Mouse (Mus musculus): ENCODE measurements around the gene Olfr862. TPM values are rescaled to one million over a fixed set of nuclear protein-coding genes. Genes with fewer than 3 reads are reported as not detected.

The Olfr862 gene
- not detected for total RNA-seq (2021)

- intact Hi-C loops (cut with DNase I): no loop called here
Observed at GRCm38 (mm10) chr9:19887904-19888303, at the start of gene Olfr862. Olfr862 (minus strand) TSS chr9:19888004.

GRCm38 (mm10) chr9:19916565-19916964, 28.8 kb upstream of the Olfr862 start, which contains the start of gene Olfr77:
Olfr77 (plus strand) TSS chr9:19916865.
- DNase-seq (ENCODE audit: low spot score in 2 of 2): no peak
- intact Hi-C loops (cut with DNase I): no loop called here

More at GRCm38 (mm10) chr9:19887904-19888303, at the start of gene Olfr862:
- DNase-seq (ENCODE audit: low spot score in 2 of 2): no peak

DNA sequence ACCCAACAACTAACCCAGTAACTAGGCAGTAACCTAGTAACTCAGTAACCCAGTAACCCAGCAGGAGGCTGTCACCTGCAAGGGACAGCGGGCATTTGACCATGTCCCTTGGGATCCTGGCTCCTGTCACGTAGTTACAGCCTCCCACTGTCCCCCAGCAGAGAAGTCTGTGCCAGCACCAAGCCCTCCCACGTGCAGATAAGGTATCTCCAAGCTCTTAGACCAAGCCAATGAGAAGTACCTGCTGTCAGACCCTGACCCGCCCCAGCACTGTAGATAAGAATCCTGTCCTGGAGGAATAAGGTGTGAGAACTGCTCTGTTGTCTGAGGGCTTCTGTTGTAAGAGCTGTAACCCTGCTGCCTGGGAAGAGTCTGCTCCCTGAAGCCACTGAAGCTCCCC, 23.4 kb upstream of the Olfr862 start:
- intact Hi-C loops (cut with DNase I): no loop called here
- no peak for DNase-seq (ENCODE audit: low spot score in 2 of 2)

GRCm38 (mm10) chr9:19849647-19850046, 38.2 kb downstream of the Olfr862 start, which contains the start of gene Olfr860:
Olfr860 (minus strand) TSS chr9:19849747.
- intact Hi-C loops (cut with DNase I): no loop called here
- no peak for DNase-seq (ENCODE audit: low spot score in 2 of 2)

Other genes starting within 250 kb of the Olfr862 start
- gene Olfr857, start 178.6 kb downstream of the Olfr862 start, total RNA-seq (2021): not detected
- not detected for gene Olfr58, start 107.7 kb downstream of the Olfr862 start, total RNA-seq (2021)
- gene Olfr859, start 83.1 kb downstream of the Olfr862 start, total RNA-seq (2021): not detected
- not detected for gene Olfr860, start 38.3 kb downstream of the Olfr862 start, total RNA-seq (2021)
- not detected for gene Olfr77, start 28.9 kb upstream of the Olfr862 start, total RNA-seq (2021)
- gene Olfr866, start 140.0 kb upstream of the Olfr862 start, total RNA-seq (2021): not detected
- gene Olfr867, start 169.6 kb upstream of the Olfr862 start, total RNA-seq (2021): not detected
- not detected for gene Olfr868, start 210.6 kb upstream of the Olfr862 start, total RNA-seq (2021)
- gene Olfr869, start 241.0 kb upstream of the Olfr862 start, total RNA-seq (2021): not detected